Mouse (Mus musculus) adipose tissue, adult 10 weeks (tissue): Measurements from ENCODE around the gene Elfn1. TPM values are rescaled to one million over a fixed set of nuclear protein-coding genes. Genes with fewer than 3 reads are reported as not detected.

ENCODE experiments used
- polyA plus RNA-seq: library from polyadenylated mRNA; stranded (reverse); fragments of 350-450 nt; fragmentation: Illumina TruSeq; extraction: RNeasy Lipid Tissue Mini Kit (QIAGEN cat#74804); gene quantifications from one replicate; pipeline ENCODE4 v1.2.3, GENCODE M21; 2014; ENCODE audit warnings: low read depth, low replicate concordance

The Elfn1 gene
- 0.88 TPM for polyA plus RNA-seq

DNA sequence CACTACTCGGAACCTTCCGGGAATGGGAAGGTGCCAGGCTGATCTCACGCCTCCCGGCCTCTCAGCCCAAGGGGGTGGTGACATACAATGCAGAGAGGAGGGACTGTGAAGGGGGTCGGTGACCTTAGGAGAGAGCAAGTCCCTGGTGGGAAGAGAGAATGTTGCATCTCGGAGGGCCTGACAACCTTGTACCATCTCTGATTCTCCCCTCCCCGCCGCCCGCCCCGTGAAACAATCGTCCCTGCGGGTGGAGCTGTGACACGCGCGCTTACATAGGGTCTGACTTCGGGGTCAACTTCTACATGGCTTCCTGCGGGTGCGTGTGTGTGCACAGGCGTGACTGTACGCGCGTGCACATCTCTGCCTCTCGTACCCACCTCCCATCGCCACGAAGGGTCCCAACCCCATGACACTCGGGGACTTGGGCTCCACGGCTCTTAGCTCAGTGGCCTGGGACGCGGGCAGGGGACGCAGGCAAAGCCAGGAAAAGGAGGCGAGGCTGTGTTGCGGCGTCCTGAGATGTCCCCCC lies at the start of gene Elfn1:
Gene Elfn1 (plus strand): TSS at position 230 of the 529 bp plus-strand sequence.

Other genes with a start within 250 kb of the Elfn1 start
- 6.5 TPM for gene Micall2, start 171.6 kb upstream of the Elfn1 start, polyA plus RNA-seq
- gene Ints1, start 132.3 kb upstream of the Elfn1 start, polyA plus RNA-seq, result 38.7 TPM
- 15.6 TPM for gene Mafk, start 116.4 kb upstream of the Elfn1 start, polyA plus RNA-seq
- 13.7 TPM for gene Tmem184a, start 88.0 kb upstream of the Elfn1 start, polyA plus RNA-seq
- not detected for gene Gm26938, start 81.5 kb upstream of the Elfn1 start, polyA plus RNA-seq
- 17.3 TPM for gene Psmg3, start 81.1 kb upstream of the Elfn1 start, polyA plus RNA-seq